Mouse (Mus musculus): ENCODE results near the gene Slc9a6.

The Slc9a6 gene

GRCm38 (mm10) chrX:56665226-56665973 lies 55.8 kb downstream of the Slc9a6 start:
- no peak for DNase-seq (ENCODE audit: low spot score)

- no peak for DNase-seq (ENCODE audit: low spot score)
These were observed 57.7 kb downstream of the Slc9a6 start for GRCm38 (mm10) chrX:56667296-56667695.

- no peak for DNase-seq (ENCODE audit: low spot score)
These were observed 58.5 kb downstream of the Slc9a6 start for GRCm38 (mm10) chrX:56668051-56668450.

- no peak for DNase-seq (ENCODE audit: low spot score)
These were observed 58.9 kb downstream of the Slc9a6 start for GRCm38 (mm10) chrX:56668501-56668900.

GRCm38 (mm10) chrX:56675556-56675955 lies 66.0 kb downstream of the Slc9a6 start:
- no peak for DNase-seq (ENCODE audit: low spot score)

- DNase-seq (ENCODE audit: low spot score) = no peak
These were observed 68.2 kb downstream of the Slc9a6 start for GRCm38 (mm10) chrX:56677736-56678135.

GRCm38 (mm10) chrX:56679066-56679465 lies 69.5 kb downstream of the Slc9a6 start:
- DNase-seq (ENCODE audit: low spot score) = no peak

- DNase-seq (ENCODE audit: low spot score) = no peak
These were observed 72.7 kb downstream of the Slc9a6 start for GRCm38 (mm10) chrX:56682156-56682720.

GRCm38 (mm10) chrX:56683521-56683920 lies 74.0 kb downstream of the Slc9a6 start:
- no peak for DNase-seq (ENCODE audit: low spot score)

- DNase-seq (ENCODE audit: low spot score) = no peak
These were observed 83.0 kb downstream of the Slc9a6 start for GRCm38 (mm10) chrX:56692554-56692953.

- DNase-seq (ENCODE audit: low spot score) = no peak
These were observed 85.0 kb downstream of the Slc9a6 start for GRCm38 (mm10) chrX:56694539-56694938.

- no peak for DNase-seq (ENCODE audit: low spot score)
These were observed 87.7 kb downstream of the Slc9a6 start for GRCm38 (mm10) chrX:56697199-56697780.

- DNase-seq (ENCODE audit: low spot score) = no peak
These were observed 88.3 kb downstream of the Slc9a6 start for GRCm38 (mm10) chrX:56697886-56698285.

- DNase-seq (ENCODE audit: low spot score) = no peak
These were observed 91.7 kb downstream of the Slc9a6 start for GRCm38 (mm10) chrX:56701261-56701660.

- DNase-seq (ENCODE audit: low spot score) = no peak
These were observed 94.5 kb downstream of the Slc9a6 start for GRCm38 (mm10) chrX:56703965-56704562.

- DNase-seq (ENCODE audit: low spot score) = no peak
These were observed 99.2 kb downstream of the Slc9a6 start for GRCm38 (mm10) chrX:56708592-56709370.

- DNase-seq (ENCODE audit: low spot score) = no peak
These were observed 101.0 kb downstream of the Slc9a6 start for GRCm38 (mm10) chrX:56710522-56710921.

- DNase-seq (ENCODE audit: low spot score) = no peak
These were observed 103.1 kb downstream of the Slc9a6 start for GRCm38 (mm10) chrX:56712666-56713065.
